Mouse (Mus musculus) forebrain, embryonic 11.5 days (tissue): Measurements from ENCODE around the gene Maml3. TPM values are rescaled to one million over a fixed set of nuclear protein-coding genes. Genes with fewer than 3 reads are reported as not detected.

Experiments used
- ATAC-seq: fragments of 200-750 bp; cut with Nextera tagmentation; replicated peaks from 2 replicates; pipeline ENCODE4 v1.8.0; 2017; ENCODE audit warnings: moderate TSS enrichment; ENCODE audit not compliant: low FRiP score
- DNase-seq: peaks from one replicate; pipeline ENCODE4 v3.0.0-alpha.2; 2017; ENCODE audit warnings: low spot score
- H3K27ac ChIP-seq: fragments of 300-500 bp; sonication (generic); 2 replicates; pipeline ENCODE4 v1.5.1; 2014; ENCODE audit warnings: low read depth, low read length
- H3K27me3 ChIP-seq: fragments of 300-500 bp; sonication (generic); 2 replicates; pipeline ENCODE4 v1.6.1; 2014; ENCODE audit warnings: mild to moderate bottlenecking, low read length, mixed read lengths; ENCODE audit not compliant: control insufficient read depth, insufficient read depth
- H3K36me3 ChIP-seq: fragments of 300-500 bp; sonication (generic); 2 replicates; pipeline ENCODE4 v1.6.1; 2014; ENCODE audit warnings: mild to moderate bottlenecking, low read length, moderate library complexity, mixed read lengths; ENCODE audit not compliant: control insufficient read depth, insufficient read depth
- H3K4me1 ChIP-seq: fragments of 300-500 bp; sonication (generic); replicated peaks from 2 replicates; pipeline ENCODE4 v1.6.1; 2014; ENCODE audit warnings: low read length, mixed read lengths; ENCODE audit not compliant: control insufficient read depth, insufficient read depth
- H3K4me2 ChIP-seq: fragments of 300-500 bp; sonication (generic); 2 replicates; pipeline ENCODE4 v1.6.1; 2014; ENCODE audit warnings: low read depth, mild to moderate bottlenecking, low read length, moderate library complexity, mixed read lengths; ENCODE audit not compliant: severe bottlenecking
- H3K4me3 ChIP-seq: fragments of 300-500 bp; sonication (generic); 2 replicates; pipeline ENCODE4 v1.5.1; 2014; ENCODE audit warnings: low read depth, low read length
- H3K9ac ChIP-seq: fragments of 300-500 bp; sonication (generic); 2 replicates; pipeline ENCODE4 v1.6.1; 2014; ENCODE audit warnings: low read length
- H3K9me3 ChIP-seq: fragments of 300-500 bp; sonication (generic); 2 replicates; pipeline ENCODE4 v1.6.1; 2016; ENCODE audit warnings: low read length, mixed read lengths; ENCODE audit not compliant: control insufficient read depth
- WGBS: fragments of 180-500 bp; shearing (Covaris S2); extraction: QIAGEN DNeasy Blood & Tissue Kit; methylation state at CpG from one replicate; pipeline ENCODE4 v1.1.7; 2014; 5-methylcytosine and 5-hydroxymethylcytosine counted together
- polyA plus RNA-seq: library from polyadenylated mRNA; unstranded; fragments of >200 nt; fragmentation: Nextera tagmentation; extraction: Ambion mirVana; gene quantifications from 2 replicates; pipeline ENCODE4 v1.2.1, GENCODE M21; 2014

The Maml3 gene
- polyA plus RNA-seq, 1 experiment from 2014 or later, result 7.5 TPM

- Histone ChIP-seq H3K9me3 (no peaks in the 10 kb centered on the region), H3K36me3 (no peaks in the 10 kb centered on the region), H3K4me2 (no peak overlapping the region), H3K27me3 (no peaks in the 10 kb centered on the region), H3K9ac (no peak overlapping the region), H3K27ac (no peak overlapping the region), H3K4me1 (no peaks in the 10 kb centered on the region), H3K4me3 (no peak overlapping the region)
- no peak for ATAC-seq
- no peak for DNase-seq
- 92% methylated on average over 21 of the region's 21 CpGs for WGBS
These were observed 105.0 kb downstream of the Maml3 start for GRCm38 (mm10) chr3:51999671-52000437.

GRCm38 (mm10) chr3:51998511-51999399, 106.1 kb downstream of the Maml3 start:
- no peak overlapping the region for H3K9ac ChIP-seq
- H3K4me3 ChIP-seq, result no peak overlapping the region
- ATAC-seq (no peak), DNase-seq (no peak)
- H3K36me3 ChIP-seq, result no peaks in the 10 kb centered on the region
- WGBS, result 85% methylated on average over 21 of the region's 21 CpGs
- no peaks in the 10 kb centered on the region for H3K4me1 ChIP-seq
- H3K4me2 ChIP-seq, result no peak overlapping the region
- no peaks in the 10 kb centered on the region for H3K27me3 ChIP-seq
- no peak overlapping the region for H3K27ac ChIP-seq
- H3K9me3 ChIP-seq, result no peaks in the 10 kb centered on the region

- no peaks in the 10 kb centered on the region for H3K36me3 ChIP-seq
- no peak overlapping the region for H3K4me3 ChIP-seq
- no peak for DNase-seq
- 90% methylated on average over 11 of the region's 11 CpGs for WGBS
- no peaks in the 10 kb centered on the region for H3K27me3 ChIP-seq
- H3K9me3 ChIP-seq, result no peaks in the 10 kb centered on the region
- no peaks in the 10 kb centered on the region for H3K4me1 ChIP-seq
- no peak overlapping the region for H3K9ac ChIP-seq
- H3K4me2 ChIP-seq, result no peak overlapping the region
- H3K27ac ChIP-seq, result no peak overlapping the region
- no peak for ATAC-seq
These were observed 107.3 kb downstream of the Maml3 start for GRCm38 (mm10) chr3:51997616-51998015.

- no peak overlapping the region for H3K4me3 ChIP-seq
These were observed 118.4 kb downstream of the Maml3 start for GRCm38 (mm10) chr3:51986507-51986906.

GRCm38 (mm10) chr3:51981496-51981895, 123.4 kb downstream of the Maml3 start:
- Histone ChIP-seq H3K27me3 (no peaks in the 10 kb centered on the region), H3K4me3 (no peak overlapping the region), H3K4me1 (0 out of 2 replicates have a peak, but pooled peaks cover 2% of the 10 kb centered on the region), H3K9me3 (no peaks in the 10 kb centered on the region), H3K9ac (no peak overlapping the region), H3K4me2 (no peak overlapping the region), H3K27ac (no peak overlapping the region), H3K36me3 (no peaks in the 10 kb centered on the region)
- DNase-seq (no peak), ATAC-seq (no peak)
- 70% methylated on average over 5 of the region's 5 CpGs for WGBS

More at GRCm38 (mm10) chr3:51986507-51986906, 118.4 kb downstream of the Maml3 start:
- Histone ChIP-seq H3K27me3 (no peaks in the 10 kb centered on the region), H3K4me1 (0 out of 2 replicates have a peak, but pooled peaks cover 2% of the 10 kb centered on the region), H3K4me2 (no peak overlapping the region), H3K36me3 (no peaks in the 10 kb centered on the region), H3K9ac (no peak overlapping the region), H3K9me3 (no peaks in the 10 kb centered on the region), H3K27ac (no peak overlapping the region)
- 78% methylated on average over 6 of the region's 6 CpGs for WGBS
- DNase-seq, result no peak
- ATAC-seq, result no peak

- DNase-seq (no peak), ATAC-seq (no peak)
- no peaks in the 10 kb centered on the region for H3K36me3 ChIP-seq
- H3K4me1 ChIP-seq, result no peaks in the 10 kb centered on the region
- no peak overlapping the region for H3K4me2 ChIP-seq
- H3K9ac ChIP-seq, result no peak overlapping the region
- H3K27ac ChIP-seq, result no peak overlapping the region
- 50% methylated on average over 8 of the region's 8 CpGs for WGBS
- no peaks in the 10 kb centered on the region for H3K9me3 ChIP-seq
- H3K27me3 ChIP-seq, result no peaks in the 10 kb centered on the region
- H3K4me3 ChIP-seq, result no peak overlapping the region
These were observed 127.1 kb downstream of the Maml3 start for GRCm38 (mm10) chr3:51977654-51978352.

- no peaks in the 10 kb centered on the region for H3K9me3 ChIP-seq
These were observed 130.3 kb downstream of the Maml3 start for GRCm38 (mm10) chr3:51974601-51975000.

GRCm38 (mm10) chr3:51974153-51974552, 130.7 kb downstream of the Maml3 start:
- Histone ChIP-seq H3K4me3 (no peak overlapping the region), H3K27ac (no peak overlapping the region), H3K9ac (no peak overlapping the region), H3K4me1 (no peaks in the 10 kb centered on the region), H3K4me2 (no peak overlapping the region), H3K9me3 (no peaks in the 10 kb centered on the region), H3K36me3 (no peaks in the 10 kb centered on the region), H3K27me3 (no peaks in the 10 kb centered on the region)
- DNase-seq, result no peak
- ATAC-seq, result no peak
- WGBS, result 96% methylated on average over 6 of the region's 6 CpGs

More at GRCm38 (mm10) chr3:51974601-51975000, 130.3 kb downstream of the Maml3 start:
- H3K4me1 ChIP-seq, result no peaks in the 10 kb centered on the region
- WGBS, result 97% methylated on average over 7 of the region's 7 CpGs
- H3K4me3 ChIP-seq, result no peak overlapping the region
- no peak overlapping the region for H3K27ac ChIP-seq
- H3K36me3 ChIP-seq, result no peaks in the 10 kb centered on the region
- no peak overlapping the region for H3K4me2 ChIP-seq
- H3K9ac ChIP-seq, result no peak overlapping the region
- no peaks in the 10 kb centered on the region for H3K27me3 ChIP-seq
- ATAC-seq (no peak), DNase-seq (no peak)
